Mouse (Mus musculus) midbrain, embryonic 15.5 days (tissue): ENCODE measurements around the gene Cped1. TPM values are rescaled to one million over a fixed set of nuclear protein-coding genes. Genes with fewer than 3 reads are reported as not detected.
A peak's percentile ranks its signal among the peaks of the same experiment; 100 is the strongest.

ENCODE experiments used
- ATAC-seq: fragments of 200-750 bp; cut with Nextera tagmentation; replicated peaks from 2 replicates; pipeline ENCODE4 v1.8.0; 2017; ENCODE audit warnings: moderate TSS enrichment
- H3K27ac ChIP-seq: fragments of 300-500 bp; sonication (generic); 2 replicates; pipeline ENCODE4 v1.5.1; 2015; ENCODE audit warnings: mild to moderate bottlenecking, inconsistent platforms
- H3K27me3 ChIP-seq: fragments of 300-500 bp; sonication (generic); replicated peaks from 2 replicates; pipeline ENCODE4 v1.6.1; 2015; ENCODE audit warnings: inconsistent platforms
- H3K36me3 ChIP-seq: fragments of 300-500 bp; sonication (generic); replicated peaks from 2 replicates; pipeline ENCODE4 v1.6.1; 2015; ENCODE audit warnings: inconsistent platforms
- H3K4me1 ChIP-seq: fragments of 300-500 bp; sonication (generic); 2 replicates; pipeline ENCODE4 v1.6.1; 2015; ENCODE audit warnings: inconsistent platforms
- H3K4me2 ChIP-seq: fragments of 300-500 bp; sonication (generic); 2 replicates; pipeline ENCODE4 v1.6.1; 2015; ENCODE audit warnings: inconsistent platforms, mild to moderate bottlenecking, moderate library complexity
- H3K4me3 ChIP-seq: fragments of 300-500 bp; sonication (generic); 2 replicates; pipeline ENCODE4 v1.5.1; 2015; ENCODE audit warnings: mild to moderate bottlenecking, inconsistent platforms
- H3K9ac ChIP-seq: fragments of 300-500 bp; sonication (generic); 2 replicates; pipeline ENCODE4 v1.6.1; 2015; ENCODE audit warnings: mild to moderate bottlenecking, inconsistent platforms
- H3K9me3 ChIP-seq: fragments of 300-500 bp; sonication (generic); 2 replicates; pipeline ENCODE4 v1.6.1; 2016; ENCODE audit warnings: inconsistent platforms
- WGBS: fragments of 180-500 bp; shearing (Covaris S2); methylation state at CpG from one replicate; pipeline ENCODE4 v1.1.7; 2015; ENCODE audit warnings: mixed read lengths; 5-methylcytosine and 5-hydroxymethylcytosine counted together
- polyA plus RNA-seq: library from polyadenylated mRNA; unstranded; fragments of >200 nt; fragmentation: Nextera tagmentation; extraction: Ambion mirVana; gene quantifications from 2 replicates; pipeline ENCODE4 v1.2.1, GENCODE M21; 2015

The Cped1 gene
- polyA plus RNA-seq, 1 experiment from 2014 or later, result 3.4 TPM

GRCm38 (mm10) chr6:22280217-22280861, 294.6 kb downstream of the Cped1 start:
- H3K9me3 ChIP-seq, result no peaks in the 10 kb centered on the region
- WGBS, result 64% methylated on average over 14 of the region's 14 CpGs
- no peak overlapping the region for H3K4me2 ChIP-seq
- no peak overlapping the region for H3K27ac ChIP-seq
- H3K9ac ChIP-seq, result no peak overlapping the region
- no peak overlapping the region for H3K4me3 ChIP-seq
- ATAC-seq, result no peak
- H3K36me3 ChIP-seq, result no peaks in the 10 kb centered on the region
- H3K4me1 ChIP-seq, result no peaks in the 10 kb centered on the region
- H3K27me3 ChIP-seq, result no peaks in the 10 kb centered on the region

- H3K36me3 ChIP-seq, result no peaks in the 10 kb centered on the region
These were observed 296.7 kb downstream of the Cped1 start for GRCm38 (mm10) chr6:22282405-22282804.

GRCm38 (mm10) chr6:22288004-22288736, 302.5 kb downstream of the Cped1 start, which contains the start of gene Wnt16:
Gene Wnt16, plus strand, starts transcription at chr6:22288227.
- Histone ChIP-seq H3K4me2 (peak within 1 kb of the TSS; percentile 68), H3K27me3 (peaks cover 41% of the 10 kb centered on the region), H3K4me3 (peak within 1 kb of the TSS; percentile 39), H3K36me3 (no peaks in the 10 kb centered on the region), H3K27ac (no peak within 1 kb of the TSS), H3K9me3 (no peaks in the 10 kb centered on the region), H3K9ac (peak within 1 kb of the TSS; percentile 28; the same call in 1 of the 2 replicates), H3K4me1 (peaks cover 22% of the 10 kb centered on the region)
- peak; percentile 72 for ATAC-seq
- 0% methylated on average over 20 of the region's 20 CpGs for WGBS

More at GRCm38 (mm10) chr6:22282405-22282804, 296.7 kb downstream of the Cped1 start:
- H3K27ac ChIP-seq, result no peak overlapping the region
- no peaks in the 10 kb centered on the region for H3K9me3 ChIP-seq
- no peaks in the 10 kb centered on the region for H3K4me1 ChIP-seq
- 91% methylated on average over 4 of the region's 4 CpGs for WGBS
- no peak overlapping the region for H3K4me2 ChIP-seq
- ATAC-seq, result no peak
- peaks cover 10% of the 10 kb centered on the region; the same call in 1 of the 2 replicates for H3K27me3 ChIP-seq
- no peak overlapping the region for H3K9ac ChIP-seq
- no peak overlapping the region for H3K4me3 ChIP-seq

GRCm38 (mm10) chr6:22288737-22289460, 303.2 kb downstream of the Cped1 start:
- Histone ChIP-seq H3K9ac (peak overlapping the region; percentile 28; the same call in 1 of the 2 replicates), H3K27ac (no peak overlapping the region), H3K9me3 (no peaks in the 10 kb centered on the region), H3K4me1 (peaks cover 22% of the 10 kb centered on the region), H3K4me3 (peak overlapping the region; percentile 39), H3K27me3 (peaks cover 41% of the 10 kb centered on the region), H3K36me3 (no peaks in the 10 kb centered on the region), H3K4me2 (peak overlapping the region; percentile 68)
- under 1% methylated on average over 38 of the region's 38 CpGs for WGBS
- peak; percentile 89 for ATAC-seq

GRCm38 (mm10) chr6:22289461-22290021, 303.8 kb downstream of the Cped1 start:
- Histone ChIP-seq H3K27me3 (peaks cover 41% of the 10 kb centered on the region), H3K27ac (no peak overlapping the region), H3K9me3 (no peaks in the 10 kb centered on the region), H3K36me3 (no peaks in the 10 kb centered on the region), H3K4me3 (peak overlapping the region; percentile 39), H3K9ac (no peak overlapping the region), H3K4me2 (peak overlapping the region; percentile 68), H3K4me1 (peaks cover 22% of the 10 kb centered on the region)
- 3% methylated on average over 21 of the region's 21 CpGs for WGBS
- no peak for ATAC-seq

GRCm38 (mm10) chr6:22290790-22291189, 305.1 kb downstream of the Cped1 start:
- WGBS, result 88% methylated on average over 8 of the region's 8 CpGs
- peaks cover 41% of the 10 kb centered on the region for H3K27me3 ChIP-seq
- H3K4me2 ChIP-seq, result no peak overlapping the region

GRCm38 (mm10) chr6:22292056-22292455, 306.3 kb downstream of the Cped1 start:
- H3K27me3 ChIP-seq, result peaks cover 35% of the 10 kb centered on the region
- 47% methylated on average over 4 of the region's 4 CpGs for WGBS
- H3K27ac ChIP-seq, result no peak overlapping the region
- no peak overlapping the region for H3K4me2 ChIP-seq
- peaks cover 22% of the 10 kb centered on the region for H3K4me1 ChIP-seq
- no peak overlapping the region for H3K4me3 ChIP-seq
- no peaks in the 10 kb centered on the region for H3K36me3 ChIP-seq
- no peaks in the 10 kb centered on the region for H3K9me3 ChIP-seq
- ATAC-seq, result no peak
- H3K9ac ChIP-seq, result no peak overlapping the region

More at GRCm38 (mm10) chr6:22290790-22291189, 305.1 kb downstream of the Cped1 start:
- Histone ChIP-seq H3K9ac (no peak overlapping the region), H3K27ac (no peak overlapping the region), H3K4me3 (no peak overlapping the region), H3K9me3 (no peaks in the 10 kb centered on the region), H3K4me1 (peaks cover 22% of the 10 kb centered on the region), H3K36me3 (no peaks in the 10 kb centered on the region)
- ATAC-seq, result no peak

GRCm38 (mm10) chr6:22293922-22294321, 308.2 kb downstream of the Cped1 start:
- no peaks in the 10 kb centered on the region for H3K9me3 ChIP-seq
- no peak for ATAC-seq
- WGBS, result 43% methylated on average over 3 of the region's 3 CpGs
- no peak overlapping the region for H3K9ac ChIP-seq
- no peak overlapping the region for H3K4me3 ChIP-seq
- H3K4me1 ChIP-seq, result peaks cover 8% of the 10 kb centered on the region
- peaks cover 18% of the 10 kb centered on the region for H3K27me3 ChIP-seq
- H3K27ac ChIP-seq, result no peak overlapping the region
- no peaks in the 10 kb centered on the region for H3K36me3 ChIP-seq
- no peak overlapping the region for H3K4me2 ChIP-seq

GRCm38 (mm10) chr6:22297028-22297427, 311.3 kb downstream of the Cped1 start:
- 82% methylated on average over 6 of the region's 6 CpGs for WGBS
- no peak overlapping the region for H3K9ac ChIP-seq
- ATAC-seq, result no peak

GRCm38 (mm10) chr6:22298059-22298458, 312.3 kb downstream of the Cped1 start:
- no peak overlapping the region for H3K27ac ChIP-seq
- no peak for ATAC-seq
- no peaks in the 10 kb centered on the region for H3K36me3 ChIP-seq
- WGBS, result 71% methylated on average over 14 of the region's 14 CpGs
- H3K4me3 ChIP-seq, result no peak overlapping the region
- H3K9ac ChIP-seq, result no peak overlapping the region
- no peaks in the 10 kb centered on the region for H3K4me1 ChIP-seq
- no peak overlapping the region for H3K4me2 ChIP-seq
- no peaks in the 10 kb centered on the region for H3K9me3 ChIP-seq
- no peaks in the 10 kb centered on the region for H3K27me3 ChIP-seq

More at GRCm38 (mm10) chr6:22297028-22297427, 311.3 kb downstream of the Cped1 start:
- no peak overlapping the region for H3K4me3 ChIP-seq
- H3K4me2 ChIP-seq, result no peak overlapping the region
- H3K9me3 ChIP-seq, result no peaks in the 10 kb centered on the region
- peaks cover 1% of the 10 kb centered on the region; the same call in 1 of the 2 replicates for H3K27me3 ChIP-seq
- no peak overlapping the region for H3K27ac ChIP-seq
- H3K4me1 ChIP-seq, result no peaks in the 10 kb centered on the region
- no peaks in the 10 kb centered on the region for H3K36me3 ChIP-seq
